Mouse (Mus musculus): ENCODE results near the gene Stx2. TPM values are rescaled to one million over a fixed set of nuclear protein-coding genes. Genes with fewer than 3 reads are reported as not detected.
"Not testable (repeated sequence)": the region's sequence is repeated elsewhere in the genome, so short reads cannot be mapped to it uniquely, and the experiment has no call there.

The Stx2 gene
- total RNA-seq, 2 experiments from 2014 or later, result 7.8 to 8.8 TPM

DNA sequence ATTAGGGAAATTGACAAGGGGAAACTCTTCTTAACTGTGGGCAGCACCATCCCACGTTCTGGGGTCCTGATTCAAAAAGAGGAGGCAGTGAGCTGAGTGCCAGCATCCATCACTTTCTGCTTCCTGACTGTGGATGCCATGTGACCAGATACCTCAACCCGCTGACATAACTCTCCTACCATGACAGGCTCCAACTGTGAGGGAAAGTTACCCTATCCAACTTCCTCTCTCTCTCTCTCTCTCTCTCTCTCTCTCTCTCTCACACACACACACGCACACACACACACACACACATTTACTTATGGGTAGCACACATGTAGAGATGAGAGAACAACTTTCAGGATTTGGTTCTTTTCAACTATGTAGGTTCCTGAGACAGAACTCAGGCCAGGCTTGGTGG is 1.2 kb upstream of the Stx2 start:
- DNase-seq, result no peak

DNA sequence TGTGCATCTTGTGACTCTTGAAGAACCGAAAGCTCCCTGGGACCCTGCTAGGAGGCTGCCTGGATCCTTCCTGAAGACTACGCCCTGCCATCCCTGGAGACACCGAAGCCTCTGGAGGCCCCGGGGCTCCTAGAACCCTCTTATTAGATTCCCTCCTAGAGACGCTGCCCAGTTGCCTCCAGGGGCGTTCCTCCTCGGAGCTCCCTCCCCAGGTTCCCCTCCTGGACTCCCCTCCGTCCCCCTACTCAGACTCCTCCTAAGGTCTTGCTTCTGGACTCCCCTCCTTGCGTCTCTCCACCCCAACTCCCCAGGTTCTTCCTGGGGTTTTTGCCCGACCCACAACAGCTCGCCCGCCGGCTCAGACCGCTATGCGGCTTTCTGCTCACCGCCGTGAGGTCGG is 366 bp downstream of the Stx2 start:
- peak; percentile 30 for DNase-seq

DNA sequence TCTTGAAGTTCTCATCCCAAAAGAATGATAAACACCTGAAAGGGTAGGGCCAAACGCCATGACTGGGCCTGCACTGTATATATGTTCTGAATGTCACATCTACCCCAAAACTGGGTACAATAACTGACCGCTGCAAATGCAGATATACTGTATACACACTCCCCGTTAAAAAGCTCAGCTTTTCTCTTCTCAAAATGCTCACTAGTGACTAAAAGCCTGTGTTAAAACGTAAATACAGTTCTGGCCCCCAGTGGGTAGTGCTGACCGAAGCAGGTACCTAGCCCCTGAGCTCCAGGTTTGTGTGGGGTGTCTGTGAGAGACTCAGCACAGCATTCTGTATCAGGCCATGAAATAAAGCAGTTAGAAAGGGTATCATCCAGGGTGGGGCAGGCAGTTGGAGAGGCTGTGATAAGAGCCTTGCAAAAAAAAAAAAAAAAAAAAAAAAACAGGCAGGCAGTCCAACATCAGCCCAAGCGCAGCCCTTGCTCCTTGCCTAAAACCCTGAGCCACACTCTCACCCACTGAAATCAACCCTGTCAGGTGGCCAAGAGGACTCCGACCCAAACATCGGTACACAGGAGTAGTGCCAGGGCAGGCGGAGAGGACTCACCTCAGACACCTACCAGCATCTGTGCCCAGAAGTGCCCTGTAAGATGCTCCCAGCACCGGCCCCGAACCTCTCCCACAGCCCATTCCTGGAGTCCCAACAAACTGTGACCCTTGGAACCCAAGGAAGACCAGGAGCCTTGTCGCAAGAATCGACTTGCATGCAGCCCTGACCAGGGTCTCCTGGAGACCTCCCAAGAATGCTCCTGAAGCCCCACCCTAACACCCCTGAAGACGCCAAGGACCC is 1.0 kb downstream of the Stx2 start:
- DNase-seq, result no peak

DNA sequence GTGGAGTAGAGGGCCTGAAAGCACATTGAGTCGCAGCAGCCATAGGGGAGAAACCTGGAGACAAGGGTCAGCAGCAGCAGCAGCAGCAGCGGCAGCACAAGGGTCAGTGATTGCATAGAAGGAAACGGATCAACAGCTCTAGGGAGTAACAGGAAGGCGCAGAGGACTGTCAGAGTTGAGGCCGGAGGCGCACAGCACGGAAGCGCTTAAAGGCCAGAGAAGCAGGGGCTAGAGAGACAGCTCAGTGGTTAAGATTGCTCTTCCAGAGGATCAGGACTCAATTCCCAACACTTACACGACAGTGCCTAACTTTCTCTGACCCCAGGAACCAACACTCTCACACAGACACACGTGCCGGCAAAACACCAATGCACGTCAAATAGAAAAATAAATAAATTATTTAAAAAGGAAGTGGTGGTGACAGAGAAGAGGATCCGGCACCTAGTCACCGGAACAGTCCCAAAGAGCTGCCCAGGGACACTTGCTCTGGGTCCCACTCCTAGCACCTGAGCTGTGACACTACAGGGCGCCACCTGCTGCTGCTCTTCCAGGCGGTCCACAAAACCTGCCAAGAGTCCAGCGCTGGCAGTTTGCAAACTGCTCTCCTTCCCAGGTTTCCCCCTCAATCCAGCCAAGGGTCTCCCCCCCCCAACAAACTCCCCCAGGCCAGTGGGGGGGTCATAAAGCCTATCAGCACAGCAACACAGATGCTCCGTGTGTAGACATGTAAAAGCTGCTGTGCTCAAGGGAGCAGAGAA is 2.2 kb downstream of the Stx2 start:
- DNase-seq, result no peak

DNA sequence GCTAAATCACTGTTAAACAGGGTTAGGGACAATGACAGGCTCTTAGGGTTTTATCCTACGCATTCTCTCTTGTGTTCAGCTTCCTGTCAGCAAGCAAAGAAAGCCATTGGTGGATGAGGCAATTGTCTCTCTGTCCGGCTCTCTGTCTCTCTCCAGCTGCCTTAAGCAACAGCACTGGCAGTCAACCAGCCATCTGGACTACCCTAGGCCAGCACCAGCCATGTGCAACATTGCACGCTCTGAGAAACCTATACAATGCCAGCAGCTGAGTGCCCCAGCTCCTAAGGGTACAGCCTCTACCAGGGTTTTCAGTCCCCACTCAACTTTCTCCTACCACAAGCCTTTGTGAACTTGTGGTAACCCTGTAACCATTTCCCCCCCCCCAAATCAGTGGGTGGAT is 3.0 kb downstream of the Stx2 start:
- no peak for DNase-seq

DNA sequence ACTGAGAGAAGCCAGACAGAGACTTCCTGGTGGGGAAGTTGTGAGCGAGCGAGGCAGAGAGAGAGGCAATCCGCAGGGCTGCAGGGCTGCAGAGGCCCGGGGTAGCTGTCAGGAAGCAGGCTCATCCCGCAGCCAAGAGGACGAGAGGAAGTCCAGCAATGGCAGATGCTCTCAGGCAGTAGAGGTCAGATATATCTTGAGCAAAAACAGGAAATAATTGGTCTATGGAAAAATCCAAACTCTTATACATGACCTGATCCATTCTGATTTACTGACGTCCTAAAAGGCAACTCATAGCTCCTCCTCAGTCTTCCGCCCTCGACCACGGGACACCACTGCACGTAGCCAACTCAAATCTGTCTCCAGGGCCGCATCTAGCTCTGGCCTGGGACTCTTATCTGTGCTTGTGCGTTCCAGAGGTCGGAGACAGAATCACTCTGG is 5.8 kb downstream of the Stx2 start:
- DNase-seq, result no peak

DNA sequence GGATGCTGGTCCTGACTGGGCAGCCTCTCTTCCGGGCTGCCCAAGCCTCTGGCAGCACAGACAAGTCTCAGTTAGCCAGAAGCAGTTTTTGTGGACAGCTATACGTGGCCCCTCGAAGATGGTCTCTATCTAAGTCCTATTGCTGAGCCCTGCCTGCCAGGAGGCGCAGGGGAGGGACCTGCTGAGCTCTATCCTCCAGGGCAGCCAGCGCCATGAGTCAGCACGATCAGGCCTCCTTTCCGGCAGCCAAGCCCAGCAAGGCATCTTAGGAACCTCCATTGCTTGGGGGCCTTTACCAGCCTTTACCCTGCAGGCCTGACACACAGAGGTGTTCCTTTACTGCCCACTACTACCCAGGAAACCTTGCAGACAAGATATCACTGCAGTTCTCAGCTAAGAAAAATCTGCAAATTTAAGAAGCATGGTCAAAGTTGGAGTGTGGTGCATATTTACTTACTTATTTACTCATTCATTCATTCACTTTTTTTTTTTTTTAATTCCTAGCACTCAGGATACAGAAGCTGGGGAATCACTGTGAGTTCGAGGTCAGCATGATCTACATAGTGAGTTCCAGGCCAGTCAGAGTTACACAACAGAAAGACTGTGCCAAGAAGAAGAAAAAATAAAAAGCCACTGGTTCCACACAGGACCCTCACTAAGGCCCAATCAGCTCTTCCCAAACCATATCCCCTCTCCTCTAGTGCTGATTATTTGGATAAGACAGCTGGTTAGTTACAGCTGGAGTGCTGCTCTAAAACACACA is 7.5 kb downstream of the Stx2 start:
- DNase-seq, result no peak

DNA sequence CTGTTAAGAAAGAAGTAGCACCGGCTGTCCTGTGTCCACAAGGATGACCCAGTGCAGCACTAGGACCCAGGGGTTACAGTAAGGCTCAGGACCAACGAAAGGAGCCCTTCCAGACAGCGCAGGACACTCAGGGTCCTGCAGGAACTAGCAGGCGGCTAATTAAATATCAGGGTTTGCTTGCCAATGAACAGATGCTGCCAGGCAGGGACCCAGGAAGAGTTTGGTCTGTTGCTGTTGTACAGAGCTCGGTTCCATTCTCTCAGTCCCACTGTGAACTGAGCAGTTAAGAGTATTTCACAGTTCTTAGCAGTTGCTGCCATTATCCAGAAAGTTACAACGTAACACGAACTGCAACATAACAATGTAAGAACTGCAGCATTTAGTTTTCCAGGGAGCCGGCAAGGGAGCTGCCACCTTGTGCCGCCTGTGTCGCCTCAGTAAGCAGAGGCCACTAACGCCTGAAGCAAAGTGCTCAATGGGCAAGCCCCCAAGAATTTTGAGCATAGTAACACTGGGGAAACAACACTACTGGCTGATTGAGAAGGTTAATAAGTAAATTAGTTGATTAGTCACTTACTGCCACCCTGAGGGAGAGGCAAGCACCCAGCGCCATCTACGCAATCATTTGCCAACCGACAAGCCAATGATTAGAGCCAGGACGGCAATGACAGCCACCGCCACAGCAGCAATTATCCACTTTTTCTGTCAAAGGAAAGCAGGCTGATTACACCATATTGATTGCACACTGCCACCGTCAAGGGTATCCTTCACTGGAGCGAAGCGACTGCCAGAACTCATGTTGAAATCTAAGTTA is 21.0 kb downstream of the Stx2 start:
- no peak for DNase-seq

DNA sequence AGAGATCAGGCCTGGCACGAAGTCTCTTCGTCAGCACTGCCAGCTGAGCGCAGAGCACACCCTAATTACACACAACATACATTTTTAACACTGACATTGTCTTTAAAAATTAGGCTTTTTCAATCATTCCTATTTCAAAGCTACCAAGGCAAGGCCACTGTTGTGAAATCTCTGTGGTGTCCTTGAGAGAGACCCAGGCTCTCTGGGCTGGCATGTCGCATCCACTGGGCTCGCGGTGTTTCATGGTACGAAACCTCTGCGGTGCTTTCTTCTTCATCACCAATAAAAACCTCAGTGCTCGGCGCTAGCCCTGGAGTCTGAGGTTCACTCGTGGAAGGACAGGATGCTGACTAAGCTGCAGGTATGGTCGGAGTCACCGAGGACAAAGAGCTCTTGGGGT is 22.4 kb downstream of the Stx2 start:
- no peak for DNase-seq

DNA sequence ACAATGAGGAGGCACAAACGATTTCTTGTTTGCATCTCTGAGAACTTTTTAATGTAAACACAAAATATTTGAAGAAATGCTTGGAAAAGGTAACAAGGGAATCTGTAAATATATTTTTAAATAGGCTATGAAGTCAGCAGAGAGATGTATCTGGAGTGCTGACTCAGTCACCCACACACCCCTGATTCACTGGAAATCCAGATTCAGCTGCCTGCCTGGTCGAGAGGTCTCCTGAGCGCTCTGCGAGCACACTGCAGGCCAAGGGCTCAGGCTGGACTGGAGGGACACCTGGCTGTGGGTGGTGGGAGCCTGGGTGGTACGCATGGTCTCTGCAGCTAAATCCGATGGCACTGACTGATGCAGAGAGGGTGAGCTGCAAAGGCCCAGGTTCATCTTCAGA is 23.8 kb downstream of the Stx2 start:
- DNase-seq, result no peak

DNA sequence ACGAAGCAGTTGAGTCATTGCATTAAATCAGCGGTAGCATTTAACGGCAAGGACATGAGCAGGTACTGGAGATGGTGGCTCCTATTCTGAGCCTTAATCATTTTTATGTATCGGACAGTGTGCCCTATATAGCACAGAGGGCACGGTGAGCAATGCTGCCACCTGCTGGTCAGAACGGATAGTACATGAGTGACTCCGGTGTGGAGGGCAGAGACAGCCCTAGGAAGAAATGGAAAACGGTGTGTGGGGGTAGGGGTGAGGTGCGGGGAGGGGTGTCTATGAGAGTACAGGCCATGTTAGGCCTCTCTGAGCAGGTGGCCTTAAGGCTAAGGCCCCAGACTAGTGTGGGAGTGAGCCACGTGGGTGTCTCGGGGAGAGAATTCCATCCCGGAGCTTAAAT is 26.8 kb downstream of the Stx2 start:
- DNase-seq, result no peak

DNA sequence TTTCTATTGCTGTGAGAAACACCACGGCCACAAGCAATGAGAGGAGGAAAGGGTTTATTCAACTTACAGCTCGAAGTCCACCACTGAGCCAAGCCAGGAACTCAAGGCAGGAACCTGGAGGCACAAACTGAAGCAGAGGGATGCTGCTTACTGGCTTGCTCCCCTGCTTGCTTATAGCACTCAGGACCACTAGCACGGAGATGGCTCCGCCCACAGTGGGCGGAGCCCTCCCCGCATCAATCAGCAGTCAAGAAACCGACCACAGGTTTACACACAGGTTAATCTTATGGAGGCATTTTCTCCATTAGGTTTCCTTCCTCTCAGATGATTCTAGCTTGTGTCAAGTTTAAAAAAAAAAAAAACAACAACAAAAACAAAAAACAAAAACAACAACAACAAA is 27.5 kb downstream of the Stx2 start:
- no peak for DNase-seq

DNA sequence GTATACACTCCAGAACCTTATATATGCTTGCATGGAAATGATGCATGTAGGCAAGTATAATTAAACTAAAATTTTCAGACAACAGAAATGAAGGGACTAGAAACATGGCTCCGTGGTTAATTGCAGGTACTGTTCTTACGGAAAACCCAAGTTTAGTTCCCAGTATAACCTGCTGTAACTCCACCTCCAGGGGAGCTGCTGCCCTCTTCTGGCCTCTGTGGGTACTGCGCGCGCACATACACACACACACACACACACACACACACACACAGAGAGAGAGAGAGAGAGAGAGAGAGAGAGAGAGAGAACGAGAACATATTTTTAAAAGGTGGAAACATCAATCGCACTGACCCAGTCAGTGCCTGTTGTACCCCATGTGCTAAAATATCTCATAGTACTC is 29.4 kb downstream of the Stx2 start:
- no peak for DNase-seq

DNA sequence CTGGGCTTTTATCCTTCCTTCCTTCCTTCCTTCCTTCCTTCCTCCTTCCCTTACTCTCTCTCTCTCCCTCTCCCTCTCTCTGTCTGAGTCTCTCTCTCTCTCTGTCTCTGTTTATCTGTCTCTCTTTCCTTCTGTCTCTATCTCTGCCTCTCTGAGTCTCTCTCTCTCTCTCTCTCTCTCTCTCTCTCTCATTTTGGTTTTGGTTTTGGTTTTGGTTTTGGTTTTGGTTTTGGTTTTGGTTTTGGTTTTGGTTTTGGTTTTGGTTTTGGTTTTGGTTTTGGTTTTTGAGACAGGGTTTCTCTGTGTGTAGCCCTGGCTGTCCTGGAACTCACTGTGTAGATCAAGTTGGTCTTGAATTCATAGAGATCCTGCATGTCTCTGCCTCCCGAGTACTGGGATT is 30.9 kb downstream of the Stx2 start:
- not testable (repeated sequence) for DNase-seq

DNA sequence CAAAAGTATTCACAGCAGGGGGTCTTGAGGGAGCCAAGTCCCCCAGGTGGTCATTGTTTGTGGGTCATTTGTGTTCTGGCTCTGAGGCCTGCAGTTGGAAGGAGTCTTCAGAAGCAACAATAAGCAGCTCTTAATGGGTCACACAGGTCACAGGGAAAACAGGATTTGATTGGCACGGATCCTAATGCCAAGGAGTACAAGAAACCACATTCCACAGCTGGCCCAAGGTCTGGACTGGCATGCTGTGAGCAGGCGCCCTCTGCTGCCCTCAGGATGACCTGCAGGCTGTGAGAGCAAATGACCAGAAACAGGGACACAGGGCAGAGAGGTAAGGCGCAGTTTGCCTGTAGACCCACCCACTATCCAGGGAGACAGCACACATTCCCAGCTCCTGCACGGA is 32.1 kb downstream of the Stx2 start:
- DNase-seq, result no peak

DNA sequence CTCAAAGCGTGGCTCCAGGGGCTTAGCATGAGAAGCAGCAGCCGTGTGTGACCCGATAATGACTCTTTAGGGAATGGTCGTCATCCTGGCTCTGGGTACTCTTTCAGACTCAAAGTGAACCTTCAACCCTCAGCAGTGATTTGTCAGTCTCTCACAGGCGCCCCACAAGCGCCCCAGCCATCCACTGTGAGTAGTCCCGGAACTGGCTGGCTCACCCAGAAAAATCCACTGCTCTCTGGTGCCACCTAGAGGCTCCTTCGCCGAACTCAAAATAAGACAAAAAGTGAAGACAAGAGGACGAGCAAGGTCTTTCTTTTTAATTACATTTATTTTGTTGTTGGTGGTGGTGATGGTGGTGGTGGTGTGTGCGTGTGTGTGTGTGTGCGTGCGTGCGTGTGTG is 37.1 kb downstream of the Stx2 start:
- DNase-seq, result no peak

DNA sequence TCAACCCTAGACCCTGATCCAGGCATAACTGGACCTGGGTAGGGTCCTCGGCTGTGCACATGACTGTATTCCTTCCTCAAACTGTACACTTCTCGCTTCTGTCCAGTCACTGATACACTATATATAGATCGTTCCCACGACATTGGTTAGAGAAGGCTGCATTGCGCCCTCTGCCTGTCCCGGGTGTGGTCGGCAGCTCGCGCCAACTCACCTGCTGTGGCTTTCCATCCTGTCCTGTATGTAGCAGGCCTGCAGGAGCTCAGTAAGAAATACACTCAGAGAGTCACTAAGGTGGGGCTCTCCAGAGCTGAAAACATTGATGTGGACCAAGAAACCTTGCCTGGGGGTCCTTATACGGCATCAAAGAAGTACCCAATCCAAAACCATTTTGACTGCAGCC is 37.5 kb downstream of the Stx2 start:
- DNase-seq, result no peak

DNA sequence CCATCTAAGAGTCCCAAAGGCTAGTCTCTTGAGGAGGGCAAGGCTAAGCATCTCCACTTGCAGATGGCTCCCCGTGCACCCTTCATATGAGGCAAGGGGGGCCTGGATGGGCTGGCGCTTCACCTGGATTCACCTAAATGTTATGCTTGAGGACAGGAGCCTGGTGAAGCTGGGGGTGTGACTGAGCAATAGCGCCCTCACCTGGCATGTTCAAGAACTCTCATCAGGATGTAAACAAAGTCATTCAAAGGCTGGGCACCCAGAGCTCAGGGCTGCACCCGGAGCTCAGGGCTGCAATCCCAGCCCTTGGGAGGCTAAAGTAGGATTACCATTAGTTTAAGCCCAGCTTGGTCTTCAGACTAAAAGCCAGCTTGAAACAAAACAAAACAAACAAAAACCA is 44.0 kb downstream of the Stx2 start:
- no peak for DNase-seq

DNA sequence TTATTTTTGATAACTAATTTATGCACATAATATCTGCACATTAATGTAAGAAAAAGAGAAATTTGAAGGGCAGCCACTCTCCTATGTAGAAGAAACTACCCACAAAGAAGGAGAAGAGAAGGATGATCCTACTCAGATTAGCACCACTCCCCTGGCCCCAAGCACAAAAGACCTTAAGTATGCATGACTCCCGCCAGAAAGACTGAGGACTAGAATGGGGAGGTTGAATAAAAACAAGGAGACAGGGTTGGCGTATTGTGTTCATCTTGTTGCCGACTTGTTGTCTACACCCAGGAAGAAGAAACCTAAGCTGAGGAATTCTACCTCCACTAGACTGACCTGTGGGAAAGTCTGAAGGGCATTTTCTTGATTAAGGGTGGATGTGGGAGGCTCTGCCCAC is 49.5 kb downstream of the Stx2 start:
- DNase-seq, result no peak

DNA sequence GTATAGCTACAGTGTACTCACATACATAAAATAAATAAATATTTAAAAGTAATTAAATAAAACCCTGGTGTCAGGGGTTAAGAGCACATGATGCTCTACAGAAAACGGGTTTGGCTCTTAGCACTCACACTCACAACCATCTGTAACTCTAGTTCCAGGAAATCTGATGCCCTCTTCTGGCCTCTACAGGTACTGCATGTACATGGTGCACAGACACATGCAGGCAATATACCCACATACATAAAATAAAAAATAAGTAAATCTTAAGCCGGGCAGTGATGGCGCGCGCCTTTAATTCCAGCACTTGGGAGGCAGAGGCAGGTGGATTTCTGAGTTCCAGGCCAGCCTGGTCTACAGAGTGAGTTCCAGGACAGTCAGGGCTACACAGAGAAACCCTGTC is 54.0 kb downstream of the Stx2 start:
- not testable (repeated sequence) for DNase-seq

DNA sequence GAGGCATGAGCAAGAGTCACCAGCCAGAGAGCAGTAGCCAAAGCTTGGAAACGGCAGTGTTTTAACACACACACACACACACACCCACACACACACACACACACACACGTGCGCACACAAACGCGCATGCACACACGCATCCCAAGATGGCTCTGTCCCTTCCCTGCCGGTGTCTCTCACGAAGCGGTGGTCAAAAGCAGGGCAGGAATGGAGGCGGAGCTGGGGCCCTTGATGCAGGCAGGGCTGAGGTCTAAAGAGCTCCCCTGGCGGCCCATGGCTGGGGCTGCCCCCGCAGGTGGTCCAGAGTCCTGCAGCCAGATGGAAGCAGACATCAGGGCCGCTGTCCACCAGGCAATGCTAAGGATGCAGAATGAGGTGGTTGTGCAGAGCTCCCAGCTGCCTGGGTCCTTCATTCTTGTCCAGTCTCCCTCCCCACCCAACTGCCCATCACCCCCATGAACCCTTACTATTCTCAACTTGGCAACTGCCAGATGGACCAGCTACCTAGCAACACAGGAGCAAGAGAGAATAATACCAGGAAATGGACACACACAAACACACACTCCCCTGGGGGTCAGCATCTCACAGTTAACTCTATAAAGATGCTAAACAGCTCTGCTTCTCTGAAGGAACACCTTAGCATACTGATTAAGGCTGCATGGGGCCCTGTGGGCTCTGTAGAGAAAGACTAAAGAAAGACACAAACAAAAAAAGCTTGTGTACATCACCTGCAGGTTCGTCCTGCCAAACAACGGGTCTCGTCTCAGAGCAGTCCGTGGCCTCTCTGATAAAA is 54.9 kb downstream of the Stx2 start, which contains the start of gene Rimbp2:
Gene Rimbp2, minus strand, starts transcription at position 209 of the 793 bp plus-strand sequence.
- DNase-seq, result no peak
